Mouse (Mus musculus) testis, adult 2 months (tissue): ENCODE data around the gene Nfkbia.

Source experiments
- CTCF ChIP-seq: fragments of 200-500 bp; IDR thresholded peaks from 2 replicates; pipeline ENCODE4 v1.5.1; 2012; ENCODE audit warnings: low read depth, mild to moderate bottlenecking, inconsistent platforms, low read length, moderate library complexity; ENCODE audit not compliant: control insufficient read depth, insufficient read depth, insufficient replicate concordance
- POLR2A ChIP-seq: fragments of 200-500 bp; IDR thresholded peaks from 2 replicates; pipeline ENCODE4 v1.6.1; 2012; ENCODE audit warnings: low read depth, mild to moderate bottlenecking, inconsistent platforms, low read length, moderate library complexity; ENCODE audit not compliant: control insufficient read depth

- no peak for TF ChIP-seq CTCF
- TF ChIP-seq POLR2A = no peak
Observed at GRCm38 (mm10) chr12:55462456-55462855, 30.0 kb downstream of the Nfkbia start.
